In the genomic region with DNA sequence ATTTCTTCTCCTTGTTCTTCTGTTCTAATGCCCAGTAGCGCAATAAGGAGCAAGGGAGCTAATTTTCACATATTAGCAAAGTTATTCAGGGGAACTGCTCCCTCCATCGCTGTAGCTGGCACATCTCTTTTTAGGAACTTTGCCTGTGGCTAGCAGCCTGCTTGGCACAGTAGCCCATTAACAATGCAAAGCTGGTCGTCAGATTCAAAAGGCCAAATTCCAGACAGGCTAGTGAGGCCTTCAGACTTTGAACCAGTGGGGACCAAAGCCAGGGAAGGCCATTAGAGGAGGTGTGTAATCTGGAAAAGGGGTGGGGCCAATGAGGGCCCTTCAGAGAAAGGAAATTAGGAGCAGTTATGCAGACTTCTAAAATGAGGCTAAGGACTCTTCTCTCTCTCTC, we compare ENCODE assay signal across 18 mouse cellular contexts.
DNase-seq lines count a peak whose midpoint lies in the region; ATAC-seq lines count a peak whose summit lies in the region.
"Had no signal": no experiment of that assay in that cellular context is flagged by ENCODE, and none has a peak within 500 bp of the region (broad histone marks: within the 10 kb centered on the region; RNA-seq: fewer than 3 reads in every experiment).

No protein-coding gene starts in this region.

- H3K9ac ChIP-seq in intestine, embryonic 16.5 days (ENCODE audit: low read depth, low read length), result no peak overlapping the region
- H3K9ac ChIP-seq: embryonic facial prominence, embryonic 15.5 days; liver, embryonic 15.5 days; midbrain, embryonic 12.5 days had no signal

- ATAC-seq in intestine, embryonic 16.5 days, result peak; percentile 71
- ATAC-seq: hindbrain, embryonic 16.5 days had no signal

- H3K27ac ChIP-seq in intestine, embryonic 16.5 days (ENCODE audit: low read length), result no peak overlapping the region
- H3K27ac ChIP-seq: embryonic facial prominence, embryonic 15.5 days; heart, embryonic 10.5 days; liver, embryonic 15.5 days; midbrain, embryonic 12.5 days had no signal

- no peak overlapping the region for H3K4me3 ChIP-seq in intestine, embryonic 16.5 days (ENCODE audit: low read length)
- H3K4me3 ChIP-seq: embryonic facial prominence, embryonic 15.5 days; heart, embryonic 10.5 days; liver, embryonic 15.5 days; midbrain, embryonic 12.5 days had no signal

- peak; percentile 60 to 65 for DNase-seq in cerebellum, postnatal 10 days
- no peak for DNase-seq in cerebellum, postnatal 4 days (ENCODE audit: low spot score in 2 of 2)
- DNase-seq in layer of hippocampus, postnatal 10 days (ENCODE audit: low spot score in 2 of 2), result peak; percentile 51 to 62
- DNase-seq in layer of hippocampus, adult 8-10 months (ENCODE audit: low spot score in 2 of 2), result no peak
- peak; percentile 85 for DNase-seq in Muller cell, postnatal 12 days (ENCODE audit: inconsistent ontology term)
- no peak for DNase-seq in lung, postnatal 25 days (ENCODE audit: low spot score)
- no peak for DNase-seq in gastrocnemius, postnatal 36 days
- DNase-seq: adrenal gland, postnatal 14 days; cerebellum, adult 8-10 months; gastrocnemius, postnatal 10 days; lung, postnatal 4 days; thymus, adult 2 months had no signal

- 0 out of 2 replicates have a peak, but pooled peaks cover 2% of the 10 kb centered on the region for H3K4me1 ChIP-seq in intestine, embryonic 16.5 days (ENCODE audit: control insufficient read depth, insufficient read depth, low read length)
- H3K4me1 ChIP-seq: liver, embryonic 15.5 days had no signal

- 51% methylated on average over 3 of the region's 3 CpGs for WGBS in intestine, embryonic 16.5 days

- H3K9me3 ChIP-seq in intestine, embryonic 16.5 days (ENCODE audit: control insufficient read depth, low read length), result no peaks in the 10 kb centered on the region
- H3K9me3 ChIP-seq: embryonic facial prominence, embryonic 15.5 days; heart, embryonic 10.5 days; liver, embryonic 15.5 days; midbrain, embryonic 12.5 days had no signal

- no peaks in the 10 kb centered on the region for H3K27me3 ChIP-seq in intestine, embryonic 16.5 days (replicated peaks; ENCODE audit: control insufficient read depth, insufficient read depth, low read length)
- H3K27me3 ChIP-seq: embryonic facial prominence, embryonic 15.5 days; liver, embryonic 15.5 days; midbrain, embryonic 12.5 days had no signal

- intact Hi-C loops in gastrocnemius, postnatal 36 days (cut with DNase I), result no loop called here

- no peak overlapping the region for H3K4me2 ChIP-seq in intestine, embryonic 16.5 days (ENCODE audit: low read depth, low read length)
- H3K4me2 ChIP-seq: embryonic facial prominence, embryonic 15.5 days; liver, embryonic 15.5 days; midbrain, embryonic 12.5 days had no signal

- H3K36me3 ChIP-seq in intestine, embryonic 16.5 days (ENCODE audit: control insufficient read depth, insufficient read depth, low read length), result no peaks in the 10 kb centered on the region
- H3K36me3 ChIP-seq: embryonic facial prominence, embryonic 15.5 days; heart, embryonic 10.5 days; liver, embryonic 15.5 days; midbrain, embryonic 12.5 days had no signal

Comparison
In these comparisons a context has a peak if more than half of its experiments do, and no peak if none do; other contexts are left out.
1. DNase-seq: peak in cerebellum, postnatal 10 days (2 of 2), layer of hippocampus, postnatal 10 days (2 of 2) and Muller cell, postnatal 12 days (single experiment); none in cerebellum, postnatal 4 days (0 of 2), layer of hippocampus, adult 8-10 months (0 of 2), lung, postnatal 25 days (single experiment) and gastrocnemius, postnatal 36 days (0 of 2).